Mouse (Mus musculus): ENCODE measurements at regions not wholly inside any gene's neighbourhood (a gene's known extent, or its start where the extent isn't known, plus 50 kb on each side); places are given as distances from the start of the nearest gene placed in this dataset.

- no peak overlapping the region for H3K27ac ChIP-seq (ENCODE audit: low read depth, low read length)
- no peaks in the 10 kb centered on the region for H3K4me1 ChIP-seq (ENCODE audit: insufficient read depth)
- DNase-seq, result no peak
- H3K4me2 ChIP-seq (ENCODE audit: low read depth), result no peak overlapping the region
- no peaks in the 10 kb centered on the region for H3K36me3 ChIP-seq (ENCODE audit: insufficient read depth)
- no peak for ATAC-seq
- no peak for TF ChIP-seq CTCF (IDR thresholded peaks at IDR 0.05; ENCODE audit: low read depth)
- no peaks in the 10 kb centered on the region for H3K9me3 ChIP-seq (ENCODE audit: low read length)
- no peak overlapping the region for H3K9ac ChIP-seq
- WGBS, result 86% methylated on average over 2 of the region's 2 CpGs
- no peaks in the 10 kb centered on the region for H3K27me3 ChIP-seq (ENCODE audit: insufficient read depth, low read length)
- H3K4me3 ChIP-seq (ENCODE audit: low read depth, low read length), result no peak overlapping the region
These were observed 1242.5 kb upstream of the Pcdh20 start for GRCm38 (mm10) chr14:89713711-89714110.

All from forebrain, postnatal 0 days (tissue).